Mouse (Mus musculus) right cerebral cortex, postnatal 4 days (tissue): ENCODE results near the gene N4bp1.
A peak's percentile ranks its signal among the peaks of the same experiment; 100 is the strongest.

ENCODE experiments used
- DNase-seq: peaks from one replicate; pipeline ENCODE4 v3.0.0-alpha.2; 2022

N4bp1 gene

GRCm38 (mm10) chr8:86853266-86853988 lies 31.6 kb downstream of the N4bp1 start:
- DNase-seq = no peak

GRCm38 (mm10) chr8:86852491-86852890 lies 32.6 kb downstream of the N4bp1 start:
- DNase-seq = no peak

GRCm38 (mm10) chr8:86848876-86849275 lies 36.2 kb downstream of the N4bp1 start:
- DNase-seq = no peak

GRCm38 (mm10) chr8:86848401-86848800 lies 36.7 kb downstream of the N4bp1 start:
- DNase-seq = no peak

- DNase-seq = no peak
Observed at GRCm38 (mm10) chr8:86847091-86847490, 38.0 kb downstream of the N4bp1 start.

- DNase-seq = no peak
Observed at GRCm38 (mm10) chr8:86845875-86846274, 39.2 kb downstream of the N4bp1 start.

GRCm38 (mm10) chr8:86844856-86845255 lies 40.2 kb downstream of the N4bp1 start:
- DNase-seq = no peak

- peak; percentile 20 for DNase-seq
Observed at GRCm38 (mm10) chr8:86843896-86844295, 41.2 kb downstream of the N4bp1 start.

GRCm38 (mm10) chr8:86841556-86842309 lies 43.3 kb downstream of the N4bp1 start:
- DNase-seq = no peak

- no peak for DNase-seq
Observed at GRCm38 (mm10) chr8:86840120-86840693, 44.9 kb downstream of the N4bp1 start.

- DNase-seq = no peak
Observed at GRCm38 (mm10) chr8:86838707-86839438, 46.2 kb downstream of the N4bp1 start.

GRCm38 (mm10) chr8:86837234-86837633 lies 47.8 kb downstream of the N4bp1 start:
- DNase-seq = no peak

- DNase-seq = no peak
Observed at GRCm38 (mm10) chr8:86835881-86836280, 49.2 kb downstream of the N4bp1 start.

GRCm38 (mm10) chr8:86834496-86835260 lies 50.4 kb downstream of the N4bp1 start:
- no peak for DNase-seq

GRCm38 (mm10) chr8:86833937-86834336 lies 51.1 kb downstream of the N4bp1 start:
- DNase-seq = no peak

GRCm38 (mm10) chr8:86828925-86829324 lies 56.1 kb downstream of the N4bp1 start:
- no peak for DNase-seq

GRCm38 (mm10) chr8:86827199-86827598 lies 57.9 kb downstream of the N4bp1 start:
- no peak for DNase-seq

GRCm38 (mm10) chr8:86826538-86826937 lies 58.5 kb downstream of the N4bp1 start:
- DNase-seq = no peak

- DNase-seq = no peak
Observed at GRCm38 (mm10) chr8:86825674-86826448, 59.2 kb downstream of the N4bp1 start.

- no peak for DNase-seq
Observed at GRCm38 (mm10) chr8:86824735-86825134, 60.3 kb downstream of the N4bp1 start.

GRCm38 (mm10) chr8:86820756-86821201 lies 64.3 kb downstream of the N4bp1 start:
- peak; percentile 59 for DNase-seq
